In genomic region chr13:63513374-63514098, GRCm38 (mm10) we compare ENCODE assay signal across 11 mouse cellular contexts. TPM values are rescaled to one million over a fixed set of nuclear protein-coding genes. Genes with fewer than 3 reads are reported as not detected.
DNase-seq lines count a peak whose midpoint lies in the region.
"Had no signal": no experiment of that assay in that cellular context is flagged by ENCODE, and none has a peak within 500 bp of the region (broad histone marks: within the 10 kb centered on the region; RNA-seq: fewer than 3 reads in every experiment).

No protein-coding gene starts in this region.

- peaks cover 100% of the 10 kb centered on the region for H3K36me3 ChIP-seq in limb, embryonic 10.5 days

- H3K27ac ChIP-seq in limb, embryonic 10.5 days = peak overlapping the region; percentile 57
- H3K27ac ChIP-seq: limb, embryonic 12.5 days had no signal

- no peak overlapping the region for H3K4me3 ChIP-seq in limb, embryonic 10.5 days
- H3K4me3 ChIP-seq: heart, embryonic 12.5 days; limb, embryonic 12.5 days had no signal

- no peaks in the 10 kb centered on the region for H3K9me3 ChIP-seq in limb, embryonic 10.5 days (replicated peaks)
- H3K9me3 ChIP-seq: heart, embryonic 12.5 days; limb, embryonic 12.5 days had no signal

- 64% methylated on average over 26 of the region's 26 CpGs for WGBS in limb, embryonic 10.5 days

- peaks cover 50% of the 10 kb centered on the region for H3K4me1 ChIP-seq in limb, embryonic 10.5 days

- peak; percentile 57 for DNase-seq in embryo, embryonic 10 days (ENCODE audit: low spot score)
- no peak for DNase-seq in embryo, embryonic 9.5 days (ENCODE audit: extremely low spot score)
- DNase-seq in retina, postnatal 1 day = peak; percentile 32
- DNase-seq in retina, embryonic 14.5 days (ENCODE audit: low spot score) = no peak
- DNase-seq in limb, embryonic 10.5 days (ENCODE audit: low spot score) = no peak
- DNase-seq in layer of hippocampus, postnatal 10 days (ENCODE audit: low spot score in 2 of 2) = no peak
- no peak for DNase-seq in frontal cortex, postnatal 14 days (ENCODE audit: low spot score in 2 of 2)
- DNase-seq in urinary bladder, postnatal 10 days (ENCODE audit: low spot score) = no peak
- DNase-seq: kidney, adult 8-10 months had no signal

- H3K27me3 ChIP-seq in limb, embryonic 10.5 days (ENCODE audit: low read depth, poor library complexity, severe bottlenecking) = no peaks in the 10 kb centered on the region
- H3K27me3 ChIP-seq: heart, embryonic 12.5 days; limb, embryonic 12.5 days had no signal

RNA-seq across cellular contexts. Expression of gene Fancc, which starts 16.5 kb away (rescaled TPM):
- 27.0 and 29.2 TPM in 2 replicates for polyA plus RNA-seq in limb, embryonic 10.5 days (2016; fragmentation: Nextera tagmentation; extraction: Ambion mirVana)
- total RNA-seq in layer of hippocampus, postnatal 10 days (2021) = 1 to 10 TPM; 9.1 to 9.7 TPM

RNA-seq across cellular contexts. Expression of gene Ptch1, which starts 59.9 kb away (rescaled TPM):
- 18.2 and 19.0 TPM in 2 replicates for polyA plus RNA-seq in limb, embryonic 10.5 days (2016; fragmentation: Nextera tagmentation; extraction: Ambion mirVana)
- total RNA-seq in layer of hippocampus, postnatal 10 days (2021) = 10 to 100 TPM; 31.3 to 39.1 TPM

Comparison
In these comparisons a context has a peak if more than half of its experiments do, and no peak if none do; other contexts are left out.
1. DNase-seq: peak in embryo, embryonic 10 days (single experiment) and retina, postnatal 1 day (single experiment); none in embryo, embryonic 9.5 days (single experiment), retina, embryonic 14.5 days (single experiment), limb, embryonic 10.5 days (single experiment), layer of hippocampus, postnatal 10 days (0 of 2), frontal cortex, postnatal 14 days (0 of 2) and urinary bladder, postnatal 10 days (single experiment).